Mouse (Mus musculus): ENCODE data around the gene Rab27a.
A peak's percentile ranks its signal among the peaks of the same experiment; 100 is the strongest.

Rab27a gene

GRCm38 (mm10) chr9:73044146-73045079 is at the start of gene Rab27a:
Rab27a (plus strand) TSS chr9:73044854.
- DNase-seq, result peak; percentile 87 to 93

- DNase-seq, result no peak
Observed at GRCm38 (mm10) chr9:72996167-72996566, 48.5 kb upstream of the Rab27a start.

GRCm38 (mm10) chr9:72996806-72997205 is 47.8 kb upstream of the Rab27a start:
- no peak for DNase-seq

- no peak for DNase-seq
Observed at GRCm38 (mm10) chr9:73000487-73000886, 44.2 kb upstream of the Rab27a start.

GRCm38 (mm10) chr9:73001314-73002011 is 43.2 kb upstream of the Rab27a start:
- no peak for DNase-seq

GRCm38 (mm10) chr9:73002177-73002576 is 42.5 kb upstream of the Rab27a start:
- no peak for DNase-seq

- no peak for DNase-seq
Observed at GRCm38 (mm10) chr9:73004076-73004475, 40.6 kb upstream of the Rab27a start.

GRCm38 (mm10) chr9:73005106-73005505 is 39.5 kb upstream of the Rab27a start:
- DNase-seq, result no peak

GRCm38 (mm10) chr9:73006175-73006574 is 38.5 kb upstream of the Rab27a start:
- no peak for DNase-seq

GRCm38 (mm10) chr9:73008384-73008783 is 36.3 kb upstream of the Rab27a start:
- DNase-seq, result no peak

GRCm38 (mm10) chr9:73012629-73013028 is 32.0 kb upstream of the Rab27a start:
- no peak for DNase-seq

- DNase-seq, result no peak
Observed at GRCm38 (mm10) chr9:73014724-73015123, 29.9 kb upstream of the Rab27a start.

- peak; percentile 59 to 63 for DNase-seq
Observed at GRCm38 (mm10) chr9:73019841-73020240, 24.8 kb upstream of the Rab27a start.

GRCm38 (mm10) chr9:73020566-73021097 is 24.0 kb upstream of the Rab27a start:
- DNase-seq, result no peak

GRCm38 (mm10) chr9:73025818-73026636 is 18.6 kb upstream of the Rab27a start:
- no peak for DNase-seq

- no peak for DNase-seq
Observed at GRCm38 (mm10) chr9:73030443-73030842, 14.2 kb upstream of the Rab27a start.

- DNase-seq, result peak; percentile 51 to 65
Observed at GRCm38 (mm10) chr9:73031421-73031820, 13.2 kb upstream of the Rab27a start.

- no peak for DNase-seq
Observed at GRCm38 (mm10) chr9:73033406-73033805, 11.2 kb upstream of the Rab27a start.

GRCm38 (mm10) chr9:73039222-73039945 is 5.3 kb upstream of the Rab27a start:
- peak; percentile 97 to 98 for DNase-seq

GRCm38 (mm10) chr9:73040080-73040479 is 4.6 kb upstream of the Rab27a start, which contains the start of gene Pigb:
Pigb (minus strand) TSS chr9:73040378.
- no peak for DNase-seq

- DNase-seq, result peak in 1 of 2 experiments; percentile 34
Observed at GRCm38 (mm10) chr9:73045204-73045603, 550 bp downstream of the Rab27a start.

- DNase-seq, result no peak
Observed at GRCm38 (mm10) chr9:73045711-73046110, 1.1 kb downstream of the Rab27a start.

All from cerebellum, postnatal 36 days (tissue).